Mouse (Mus musculus): ENCODE measurements around the gene 2610301B20Rik. TPM values are rescaled to one million over a fixed set of nuclear protein-coding genes. Genes with fewer than 3 reads are reported as not detected.
"Not testable (repeated sequence)": the region's sequence is repeated elsewhere in the genome, so short reads cannot be mapped to it uniquely, and the experiment has no call there.

2610301B20Rik gene
- 10 to 100 TPM; 15.2 to 16.6 TPM for total RNA-seq (2021)
- long read RNA-seq, experiment 1, transcript 2610301B20Rik-201 (6 exons, 2,116 nt), result major isoform, 15 of 20 reads
- long read RNA-seq, experiment 1, partial matches to known transcripts, result 0 of 20 reads
- long read RNA-seq, experiment 1, other reads (novel, unspliced or antisense), result 5 of 20 reads
- long read RNA-seq, experiment 2, transcript 2610301B20Rik-201 (6 exons, 2,116 nt), result major isoform, 14 of 15 reads
- long read RNA-seq, experiment 2, partial matches to known transcripts, result 1 of 15 reads
- long read RNA-seq, experiment 2, other reads (novel, unspliced or antisense), result 0 of 15 reads

- DNase-seq, result peak; percentile 95
These were observed at the start of gene 2610301B20Rik for GRCm38 (mm10) chr4:10873920-10874665. TSS of gene 2610301B20Rik (plus strand) at chr4:10874498.

- DNase-seq, result no peak
These were observed 41.0 kb upstream of the 2610301B20Rik start for GRCm38 (mm10) chr4:10833273-10833672.

GRCm38 (mm10) chr4:10835252-10836051 is 38.8 kb upstream of the 2610301B20Rik start:
- peak; percentile 57 for DNase-seq

DNA sequence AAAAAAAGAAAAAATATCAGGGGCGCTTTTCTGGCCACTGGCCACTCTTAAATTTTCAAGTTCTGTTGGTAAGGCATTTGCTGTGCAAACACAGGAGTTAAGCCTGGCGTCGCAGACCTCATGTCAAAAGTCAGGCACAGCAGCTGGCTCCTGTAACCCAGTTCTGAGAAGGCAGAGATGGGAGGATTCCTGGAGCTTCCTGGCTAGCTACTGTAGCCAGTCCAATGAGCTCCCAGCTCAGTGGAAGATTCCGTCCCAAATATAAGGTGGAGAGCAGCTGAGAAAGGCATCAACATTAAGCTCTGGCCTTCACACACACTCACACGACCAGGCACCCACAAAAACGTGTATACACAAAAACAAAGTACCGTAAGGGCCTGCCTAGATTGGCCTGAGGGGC is 28.4 kb upstream of the 2610301B20Rik start:
- no peak for DNase-seq

GRCm38 (mm10) chr4:10849812-10850211 is 24.5 kb upstream of the 2610301B20Rik start:
- DNase-seq, result no peak

DNA sequence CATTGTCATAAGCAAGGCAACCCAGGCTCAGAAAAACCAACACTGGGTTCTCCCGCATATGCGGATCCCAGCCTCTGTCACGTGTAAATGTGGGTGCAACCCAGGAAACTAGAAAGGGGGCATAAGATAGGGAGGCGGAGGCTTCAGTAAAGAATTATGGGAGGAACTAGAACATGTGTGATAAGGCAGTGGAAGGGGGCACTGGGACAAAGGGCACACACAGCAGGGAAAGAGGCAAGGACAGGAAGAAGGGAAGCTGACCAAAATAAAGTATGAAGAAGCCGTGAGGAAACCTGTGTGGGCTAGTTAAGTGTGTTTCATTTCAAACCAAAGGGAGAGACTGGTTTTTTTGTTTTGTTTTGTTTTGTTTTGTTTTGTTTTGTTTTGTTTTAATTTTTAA is 23.3 kb upstream of the 2610301B20Rik start:
- DNase-seq, result no peak

DNA sequence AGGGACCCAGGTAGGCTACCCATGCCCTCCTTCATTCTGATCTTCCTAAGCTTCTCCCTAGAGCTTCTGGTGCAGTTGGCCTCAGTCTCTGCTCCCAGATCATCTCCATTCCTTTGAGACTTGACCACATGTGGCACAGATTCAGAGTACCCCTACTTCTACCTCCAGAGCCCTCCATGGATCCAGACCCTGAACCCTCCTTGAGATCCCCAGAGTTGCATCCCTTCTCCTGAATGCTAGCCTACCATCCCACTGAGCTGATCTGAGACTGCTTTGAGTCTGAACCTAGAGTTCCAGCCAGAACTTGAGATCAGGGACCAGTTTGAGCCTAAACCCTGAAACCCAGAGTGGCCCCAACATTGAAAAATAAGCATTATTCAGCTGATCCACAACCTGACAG is 15.1 kb upstream of the 2610301B20Rik start:
- DNase-seq, result no peak

DNA sequence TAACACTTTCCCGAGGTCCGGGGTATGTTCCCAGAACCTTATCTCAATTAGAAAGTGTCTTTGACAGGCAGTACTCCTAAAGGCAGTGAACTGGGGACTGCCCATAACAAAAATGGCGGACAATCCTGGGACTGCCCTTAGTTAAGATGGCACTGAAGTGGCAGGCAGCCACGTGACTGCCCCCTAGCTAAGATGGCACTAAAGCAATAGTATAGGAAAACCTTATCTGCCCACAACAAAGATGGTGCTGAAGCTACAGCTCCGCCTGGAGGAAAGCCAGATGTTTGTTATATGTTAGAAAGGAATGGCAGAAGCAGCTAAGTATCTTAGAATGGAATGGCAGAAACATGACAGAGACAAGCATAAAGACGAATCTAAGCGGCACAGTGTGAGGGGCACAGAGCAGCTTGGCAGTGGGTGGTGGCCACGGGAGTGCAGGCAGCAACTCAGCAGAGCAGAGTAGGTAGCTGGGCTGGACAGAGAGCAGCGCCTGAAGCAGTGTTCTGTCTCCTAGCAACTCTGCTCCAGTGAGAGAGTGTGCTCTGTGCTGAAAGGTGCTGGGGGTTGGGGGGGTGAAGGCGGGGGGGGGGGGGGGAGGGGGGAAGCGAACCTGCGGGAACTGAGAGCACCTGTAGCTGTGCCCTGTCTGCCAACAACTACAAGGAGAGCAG is 14.3 kb upstream of the 2610301B20Rik start:
- DNase-seq, result no peak

- no peak for DNase-seq
These were observed 13.5 kb upstream of the 2610301B20Rik start for GRCm38 (mm10) chr4:10860825-10861224.

- DNase-seq, result not testable (repeated sequence)
These were observed 11.4 kb upstream of the 2610301B20Rik start for GRCm38 (mm10) chr4:10862882-10863281.

GRCm38 (mm10) chr4:10872231-10872630 is 2.1 kb upstream of the 2610301B20Rik start:
- DNase-seq, result no peak

DNA sequence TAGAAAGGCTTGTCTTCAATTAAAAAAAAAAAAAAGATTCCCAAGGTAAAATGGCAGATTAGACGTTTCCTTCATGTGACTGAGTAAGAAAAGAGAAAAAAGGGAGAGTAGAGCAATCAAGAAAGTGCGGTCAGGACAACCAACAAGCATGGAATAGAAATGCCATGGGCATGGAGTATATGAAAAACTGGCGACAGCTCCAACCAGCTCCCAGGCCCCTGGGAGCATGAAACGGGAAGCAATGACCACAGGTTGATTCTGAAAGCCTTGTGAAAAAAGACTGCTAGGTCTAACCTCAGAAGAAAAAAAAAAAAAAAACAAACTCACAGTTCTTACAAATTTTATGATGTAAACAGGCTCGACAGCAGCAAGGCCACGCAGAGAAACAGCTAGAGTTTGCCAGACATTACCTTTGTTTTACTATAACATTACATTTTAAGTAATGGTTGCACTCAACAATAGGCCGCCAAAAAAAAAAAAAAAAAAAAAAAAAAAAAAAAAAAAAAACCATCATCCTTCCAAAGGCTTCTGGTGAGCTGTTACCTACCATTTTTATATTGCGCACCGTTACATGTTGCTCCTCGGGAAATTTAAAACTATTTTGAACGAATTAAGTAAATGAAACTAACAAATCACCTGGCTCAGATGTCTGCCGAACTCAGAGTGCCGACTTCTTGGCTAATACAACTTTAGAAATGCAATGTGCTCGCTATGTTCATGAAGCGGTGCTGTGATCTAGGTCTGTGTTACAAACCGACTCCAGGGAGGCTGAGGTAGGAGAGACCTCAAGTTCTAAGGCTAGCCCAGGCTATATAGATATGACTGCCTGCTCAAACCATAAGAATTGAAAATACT is 1.4 kb upstream of the 2610301B20Rik start:
- DNase-seq, result no peak

DNA sequence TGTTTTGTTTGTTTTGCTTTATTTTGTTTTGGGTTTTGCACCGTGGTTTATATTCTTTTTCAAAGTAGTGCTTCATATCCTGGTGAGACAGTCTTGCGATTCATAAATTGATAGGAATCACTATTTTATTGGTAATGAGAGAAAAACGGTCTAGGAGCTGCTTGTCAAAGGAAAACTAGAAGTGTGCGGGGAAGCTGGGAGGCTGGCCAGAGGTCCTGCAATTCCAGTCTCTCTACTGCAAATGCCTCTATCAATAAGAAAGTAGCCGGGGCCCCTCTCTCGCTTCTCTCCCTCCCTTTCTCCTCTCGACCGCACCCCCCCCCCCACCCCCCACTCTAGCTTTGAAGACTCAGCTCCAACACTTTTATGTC is 764 bp upstream of the 2610301B20Rik start:
- DNase-seq, result no peak

- DNase-seq, result peak; percentile 68
These were observed 422 bp downstream of the 2610301B20Rik start for GRCm38 (mm10) chr4:10874718-10875121.

- peak; percentile 58 for DNase-seq
These were observed 1.1 kb downstream of the 2610301B20Rik start for GRCm38 (mm10) chr4:10875407-10875806.

DNA sequence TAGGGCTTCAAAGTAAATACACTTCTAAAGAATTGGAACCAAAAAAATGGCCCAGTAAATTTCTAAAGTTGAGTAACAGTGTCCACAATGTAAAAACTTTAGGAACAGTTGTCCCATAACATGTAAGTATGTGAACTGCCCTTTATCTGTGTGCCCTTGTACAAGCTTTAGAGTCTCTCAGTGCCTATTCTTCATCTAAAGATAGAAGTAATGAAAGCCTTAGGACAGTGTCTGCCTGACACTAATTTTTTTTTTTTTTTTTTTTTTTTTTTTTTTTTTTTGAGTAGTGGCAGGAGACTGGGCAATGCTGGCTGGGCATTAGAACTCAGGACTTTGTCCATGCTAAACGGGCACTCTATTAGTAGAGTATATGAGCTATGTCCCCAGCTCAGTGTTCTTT is 2.8 kb downstream of the 2610301B20Rik start:
- DNase-seq, result no peak

DNA sequence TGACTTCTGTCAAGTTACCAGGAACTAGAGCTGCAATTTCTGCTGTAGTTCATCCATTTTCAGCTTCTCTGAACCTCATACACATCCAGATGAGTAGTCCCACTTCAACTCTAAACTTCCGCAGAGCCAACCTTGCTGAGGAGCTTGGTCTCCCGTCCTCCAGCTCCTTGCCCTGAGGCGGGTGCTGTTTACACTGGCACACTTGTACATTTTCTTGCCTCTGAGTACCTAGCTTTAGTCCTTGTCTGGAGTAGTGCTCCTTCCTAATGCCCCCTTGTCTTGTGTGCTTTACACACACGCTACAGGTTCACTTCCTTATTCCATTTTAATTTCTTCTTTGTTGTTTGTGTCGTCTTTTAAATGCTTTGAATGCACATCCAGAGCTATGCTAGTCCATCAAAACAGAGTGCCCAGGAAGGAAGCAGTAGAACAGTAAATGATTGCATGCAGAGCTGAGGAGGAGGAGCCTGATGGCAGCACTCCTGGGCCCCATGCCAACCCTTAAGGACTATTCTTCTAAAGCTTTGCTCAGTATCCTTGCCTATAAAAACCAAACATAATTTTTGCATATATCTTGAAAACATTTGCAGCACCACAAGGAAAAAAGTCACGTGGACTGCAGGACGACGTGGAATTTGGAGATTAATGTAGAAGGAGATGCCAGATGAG is 9.6 kb downstream of the 2610301B20Rik start:
- no peak for DNase-seq

DNA sequence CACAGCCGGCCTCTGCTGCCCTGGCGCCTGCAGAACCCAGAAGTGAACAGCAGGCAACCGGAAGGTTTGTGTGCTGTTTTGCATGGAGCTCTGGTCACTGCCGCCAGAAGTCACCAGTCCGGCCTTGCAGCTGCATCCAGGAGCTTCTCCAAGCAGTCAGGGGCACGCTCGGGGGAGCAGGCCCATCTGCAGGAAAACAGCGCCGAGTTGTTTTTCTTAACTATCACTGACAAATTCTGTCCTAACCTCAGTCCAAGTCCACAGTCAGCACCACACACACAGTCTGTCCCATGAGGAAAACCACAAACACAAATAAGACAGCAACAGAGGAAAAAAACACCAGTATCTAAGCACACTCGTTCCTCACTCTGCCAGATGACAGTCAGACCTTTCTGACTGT is 14.5 kb downstream of the 2610301B20Rik start:
- DNase-seq, result no peak

- DNase-seq, result no peak
These were observed 22.0 kb downstream of the 2610301B20Rik start for GRCm38 (mm10) chr4:10896262-10896661.

DNA sequence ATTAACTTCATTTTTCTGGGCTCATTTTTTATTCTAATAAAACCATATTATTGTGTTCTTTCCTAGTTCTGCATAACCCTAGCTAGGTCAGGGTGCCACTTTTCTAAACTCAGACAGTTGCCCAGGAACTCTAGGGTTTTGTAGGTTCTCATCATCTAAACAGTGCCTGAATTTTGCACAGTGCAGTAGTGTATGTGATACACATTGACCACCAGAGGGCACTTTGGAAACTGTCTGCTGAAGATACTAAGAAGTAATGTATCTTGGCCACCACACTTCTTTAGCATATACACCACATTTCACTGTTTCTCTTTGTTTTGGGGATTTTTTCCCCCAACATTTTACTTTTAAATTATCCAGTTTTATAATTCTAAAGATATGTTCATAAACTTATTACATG is 22.6 kb downstream of the 2610301B20Rik start:
- DNase-seq, result no peak
